Mouse (Mus musculus): ENCODE results near the gene Chchd3. TPM values are rescaled to one million over a fixed set of nuclear protein-coding genes. Genes with fewer than 3 reads are reported as not detected.

The Chchd3 gene
- total RNA-seq (2023; ENCODE audit: inconsistent age): 71.0 to 79.2 TPM (median 73.8 TPM) in 4 replicates

DNA sequence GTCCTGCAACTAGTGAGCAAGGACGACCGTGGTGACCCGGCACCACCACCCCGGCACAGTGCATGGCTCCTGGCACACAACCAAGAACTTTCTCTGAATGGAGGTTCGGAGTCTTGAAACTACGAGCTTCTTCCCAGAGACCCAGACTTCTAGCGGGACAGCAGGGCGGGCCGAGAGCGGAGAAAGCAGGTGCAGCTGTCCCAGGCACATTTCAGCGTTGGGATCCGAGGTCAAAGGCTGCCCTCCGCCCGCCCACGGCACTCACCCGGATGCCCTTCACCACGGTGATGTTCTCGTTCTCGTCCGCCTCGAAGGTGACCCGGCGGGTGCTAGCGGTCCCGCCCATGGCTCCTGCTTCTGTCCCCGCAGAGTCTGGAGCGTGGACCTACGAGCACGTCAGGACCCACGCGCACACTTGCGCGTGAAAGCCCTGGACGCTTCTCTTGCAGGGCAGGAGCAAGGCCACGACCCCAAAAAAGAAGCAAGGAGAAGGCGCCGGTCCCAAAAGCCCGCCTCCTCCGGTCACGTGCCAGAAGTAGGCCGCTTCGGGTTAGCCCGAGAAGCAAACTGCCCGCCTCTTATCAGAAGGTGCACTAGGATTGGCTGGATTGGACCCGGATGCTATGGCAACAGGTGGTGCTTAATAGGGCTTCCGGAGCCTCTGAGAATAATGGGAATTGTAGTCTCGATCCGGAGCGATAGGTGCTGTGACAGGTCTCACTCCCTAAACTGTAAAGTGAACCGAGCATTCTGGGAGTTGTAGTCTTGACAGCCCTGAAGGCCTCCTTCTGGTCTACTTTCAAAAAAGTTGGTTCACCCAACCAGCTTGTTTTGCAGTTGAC is at the start of gene Chchd3:
Gene Chchd3, minus strand, starts transcription at position 526 of the 842 bp plus-strand sequence.

Other genes with a start within 250 kb of the Chchd3 start
- gene Exoc4, start 188.8 kb upstream of the Chchd3 start, total RNA-seq (2023; ENCODE audit: inconsistent age): 67.1 to 79.2 TPM (median 76.9 TPM) in 4 replicates

Data from B cell, adult (primary cell).